Mouse (Mus musculus) neural tube, embryonic 14.5 days (tissue): Measurements from ENCODE around the gene Tex45. TPM values are rescaled to one million over a fixed set of nuclear protein-coding genes. Genes with fewer than 3 reads are reported as not detected.

Source experiments
- ATAC-seq: fragments of 200-750 bp; cut with Nextera tagmentation; 2 replicates; pipeline ENCODE4 v1.8.0; 2017; ENCODE audit warnings: low read depth, mild to moderate bottlenecking, moderate TSS enrichment, moderate library complexity
- H3K27ac ChIP-seq: fragments of 300-500 bp; sonication (generic); 2 replicates; pipeline ENCODE4 v1.5.1; 2014; ENCODE audit warnings: low read depth, mild to moderate bottlenecking, control low read depth, low read length, moderate library complexity, mixed read lengths
- H3K27me3 ChIP-seq: fragments of 300-500 bp; sonication (generic); 2 replicates; pipeline ENCODE4 v1.6.1; 2014; ENCODE audit warnings: low read length; ENCODE audit not compliant: control insufficient read depth, insufficient read depth
- H3K36me3 ChIP-seq: fragments of 300-500 bp; sonication (generic); 2 replicates; pipeline ENCODE4 v1.6.1; 2014; ENCODE audit warnings: low read length, mixed read lengths; ENCODE audit not compliant: control insufficient read depth, insufficient read depth
- H3K4me1 ChIP-seq: fragments of 300-500 bp; sonication (generic); 2 replicates; pipeline ENCODE4 v1.6.1; 2014; ENCODE audit warnings: low read length; ENCODE audit not compliant: control insufficient read depth, insufficient read depth
- H3K4me2 ChIP-seq: fragments of 300-500 bp; sonication (generic); 2 replicates; pipeline ENCODE4 v1.6.1; 2014; ENCODE audit warnings: mild to moderate bottlenecking, low read depth, low read length, control low read depth
- H3K4me3 ChIP-seq: fragments of 300-500 bp; sonication (generic); 2 replicates; pipeline ENCODE4 v1.5.1; 2014; ENCODE audit warnings: low read depth, low read length, control low read depth, mixed read lengths
- H3K9ac ChIP-seq: fragments of 300-500 bp; sonication (generic); replicated peaks from 2 replicates; pipeline ENCODE4 v1.6.1; 2014; ENCODE audit warnings: low read depth, mild to moderate bottlenecking, control low read depth, low read length, mixed read lengths
- H3K9me3 ChIP-seq: fragments of 300-500 bp; sonication (generic); 2 replicates; pipeline ENCODE4 v1.6.1; 2016; ENCODE audit warnings: low read length; ENCODE audit not compliant: control insufficient read depth
- WGBS: fragments of 180-500 bp; shearing (Covaris S2); extraction: QIAGEN DNeasy Blood & Tissue Kit; methylation state at CpG from one replicate; pipeline ENCODE4 v1.1.7; 2014; 5-methylcytosine and 5-hydroxymethylcytosine counted together
- polyA plus RNA-seq: library from polyadenylated mRNA; unstranded; fragments of >200 nt; fragmentation: Nextera tagmentation; extraction: Ambion mirVana; gene quantifications from 2 replicates; pipeline ENCODE4 v1.2.1, GENCODE M21; 2014

Tex45 gene
- polyA plus RNA-seq, 1 experiment from 2014 or later, result 0.66 TPM

DNA sequence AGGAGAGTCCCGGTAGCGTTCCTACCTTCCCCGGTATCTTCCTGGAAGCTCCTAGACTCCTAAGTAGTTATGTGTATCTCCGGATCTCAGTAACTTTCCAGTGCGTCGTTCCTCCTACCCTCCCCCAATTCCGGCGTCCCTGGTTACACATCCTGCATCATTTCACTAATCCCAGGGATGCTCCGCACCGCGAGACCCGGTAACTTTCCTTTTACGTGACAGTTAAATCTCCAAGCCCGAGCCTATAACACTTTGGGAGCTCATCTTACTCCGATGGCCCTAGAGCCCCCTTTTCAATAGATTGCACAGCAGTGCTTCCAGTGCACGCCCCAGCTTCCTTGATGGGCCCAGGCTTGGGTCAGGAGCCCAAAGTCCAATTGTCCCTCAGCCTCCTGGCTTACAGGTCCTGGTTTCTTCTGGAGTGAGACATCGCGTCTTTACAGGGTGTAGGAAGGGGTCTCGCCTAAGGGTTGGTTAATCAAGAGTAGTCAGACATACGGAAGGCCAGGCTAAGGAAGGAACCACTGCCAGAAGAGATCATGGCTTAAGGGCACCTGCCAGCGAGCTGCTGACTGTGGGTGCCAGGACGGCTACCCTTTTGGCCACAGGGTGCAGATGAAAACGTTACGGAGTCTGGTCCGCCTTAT, 45.2 kb downstream of the Tex45 start:
- peak overlapping the region; percentile 52 for H3K9ac ChIP-seq
- H3K27ac ChIP-seq, result peak overlapping the region; percentile 58
- H3K4me3 ChIP-seq, result peak overlapping the region; percentile 50
- H3K4me2 ChIP-seq, result peak overlapping the region; percentile 90
- WGBS, result 0% methylated on average over 25 of the region's 25 CpGs
- H3K27me3 ChIP-seq, result no peaks in the 10 kb centered on the region
- no peaks in the 10 kb centered on the region for H3K4me1 ChIP-seq
- 0 out of 2 replicates have a peak, but pooled peaks cover 5% of the 10 kb centered on the region for H3K36me3 ChIP-seq
- H3K9me3 ChIP-seq, result no peaks in the 10 kb centered on the region
- ATAC-seq, result peak; percentile 36

DNA sequence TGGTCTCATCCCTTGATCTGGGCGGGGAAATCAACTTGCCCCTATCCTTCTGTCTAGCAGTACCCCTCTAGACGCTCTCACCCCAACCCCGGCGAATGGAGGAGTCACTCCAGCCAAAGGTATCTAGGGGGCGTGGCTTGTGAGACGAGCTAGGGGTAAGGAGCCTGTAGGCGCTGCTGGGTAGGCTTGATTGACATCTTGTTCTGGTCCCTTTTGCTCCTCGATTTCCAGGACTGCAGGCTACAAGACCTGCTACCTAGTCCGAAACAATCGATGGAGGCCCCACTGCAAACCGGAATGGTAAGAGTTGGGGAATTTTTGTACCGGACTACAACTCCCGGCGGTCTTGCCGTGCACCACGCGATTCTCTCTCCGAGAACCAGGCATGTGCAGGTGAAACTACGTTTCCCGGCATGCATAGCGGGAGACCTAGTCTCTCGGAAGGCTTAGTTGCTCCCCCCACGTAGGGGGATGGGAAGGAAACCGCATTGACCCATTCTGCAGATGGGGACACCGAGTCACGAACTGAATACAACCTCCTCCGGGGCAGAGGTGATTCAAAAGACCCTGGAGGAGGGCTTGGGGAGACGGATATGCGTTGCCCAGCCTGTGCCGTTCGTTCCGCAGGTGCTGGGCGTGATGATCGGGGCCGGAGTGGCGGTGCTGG, 45.9 kb downstream of the Tex45 start:
- peak overlapping the region; percentile 90 for H3K4me2 ChIP-seq
- H3K9me3 ChIP-seq, result no peaks in the 10 kb centered on the region
- 0 out of 2 replicates have a peak, but pooled peaks cover 6% of the 10 kb centered on the region for H3K36me3 ChIP-seq
- no peaks in the 10 kb centered on the region for H3K27me3 ChIP-seq
- H3K9ac ChIP-seq, result peak overlapping the region; percentile 52
- ATAC-seq, result peak; percentile 90
- peak overlapping the region; percentile 58 for H3K27ac ChIP-seq
- peak overlapping the region; percentile 50 for H3K4me3 ChIP-seq
- whole genome bisulfite sequencing, result 4% methylated on average over 36 of the region's 36 CpGs
- H3K4me1 ChIP-seq, result no peaks in the 10 kb centered on the region

DNA sequence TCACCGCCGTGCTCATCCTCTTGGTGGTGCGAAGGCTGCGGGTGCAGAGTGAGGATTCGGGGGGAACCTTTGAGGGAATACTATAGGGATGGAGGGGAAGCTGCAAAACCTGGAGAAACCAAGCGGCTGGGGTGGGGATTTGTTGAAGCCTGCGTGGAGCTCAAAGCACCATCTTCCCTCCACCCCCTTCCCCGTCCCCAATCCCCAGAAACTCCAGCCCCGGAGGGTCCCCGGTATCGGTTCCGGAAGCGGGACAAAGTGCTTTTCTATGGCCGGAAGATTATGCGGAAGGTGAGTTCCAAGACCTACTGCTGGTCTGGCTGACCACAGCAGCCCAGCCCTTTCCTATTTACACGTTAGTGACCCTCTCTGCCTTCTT, 46.4 kb downstream of the Tex45 start:
- no peak for ATAC-seq
- Histone ChIP-seq H3K9ac (peak overlapping the region; percentile 48), H3K4me1 (no peaks in the 10 kb centered on the region), H3K4me2 (peak overlapping the region; percentile 90), H3K36me3 (0 out of 2 replicates have a peak, but pooled peaks cover 10% of the 10 kb centered on the region), H3K27me3 (no peaks in the 10 kb centered on the region), H3K9me3 (no peaks in the 10 kb centered on the region), H3K4me3 (peak overlapping the region; percentile 50), H3K27ac (no peak overlapping the region)
- WGBS, result 8% methylated on average over 16 of the region's 16 CpGs

DNA sequence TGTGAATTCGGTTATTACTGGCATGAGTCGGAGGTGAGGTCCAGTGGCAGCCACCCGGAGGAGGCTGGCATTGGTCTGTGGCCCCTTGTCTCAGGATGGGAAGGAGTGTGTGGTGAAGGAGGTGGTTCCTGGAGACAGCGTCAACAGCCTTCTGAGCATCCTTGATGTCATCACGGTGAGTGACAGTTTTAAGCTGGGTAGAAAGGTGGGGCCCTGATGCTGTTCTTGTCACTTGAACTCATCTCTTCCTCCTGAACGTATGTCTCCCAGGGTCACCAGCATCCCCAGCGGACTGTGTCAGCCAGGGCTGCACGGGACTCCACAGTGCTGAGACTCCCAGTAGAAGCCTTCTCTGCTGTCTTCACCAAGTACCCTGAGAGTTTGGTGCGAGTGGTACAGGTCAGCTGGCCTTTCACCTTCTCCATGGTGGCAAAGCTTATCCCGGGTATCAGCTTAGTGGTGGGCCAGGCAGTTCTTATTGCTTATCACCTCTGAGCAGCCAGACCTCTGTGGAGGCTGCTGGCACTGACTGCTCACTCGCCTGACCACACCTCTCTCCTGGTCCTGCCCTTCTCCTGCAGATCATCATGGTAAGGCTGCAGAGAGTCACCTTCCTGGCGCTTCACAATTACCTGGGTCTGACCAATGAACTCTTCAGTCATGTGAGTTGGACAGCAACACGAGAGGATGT, 51.5 kb downstream of the Tex45 start:
- H3K9ac ChIP-seq, result no peak overlapping the region
- no peaks in the 10 kb centered on the region for H3K9me3 ChIP-seq
- no peak for ATAC-seq
- no peak overlapping the region for H3K4me3 ChIP-seq
- H3K4me1 ChIP-seq, result no peaks in the 10 kb centered on the region
- H3K27me3 ChIP-seq, result no peaks in the 10 kb centered on the region
- H3K27ac ChIP-seq, result no peak overlapping the region
- H3K36me3 ChIP-seq, result peaks cover 32% of the 10 kb centered on the region
- 92% methylated on average over 13 of the region's 13 CpGs for WGBS
- no peak overlapping the region for H3K4me2 ChIP-seq

DNA sequence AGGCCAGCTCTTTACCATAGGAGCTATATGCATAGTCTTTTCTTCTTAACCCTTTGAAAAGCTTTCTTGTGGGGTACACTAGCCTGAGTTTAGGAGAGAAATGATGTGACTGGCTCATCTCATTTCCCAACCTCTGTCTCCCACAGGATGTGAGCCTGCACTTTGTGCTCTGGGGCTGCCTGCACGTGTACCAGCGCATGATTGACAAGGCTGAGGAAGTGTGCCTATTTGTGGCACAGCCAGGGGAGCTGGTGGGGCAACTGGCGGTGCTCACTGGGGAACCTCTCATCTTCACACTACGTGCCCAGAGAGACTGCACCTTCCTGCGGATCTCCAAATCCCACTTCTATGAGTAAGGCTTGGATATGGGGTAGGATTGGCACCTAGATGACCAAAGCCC, 60.2 kb downstream of the Tex45 start:
- no peak overlapping the region for H3K4me2 ChIP-seq
- peaks cover 20% of the 10 kb centered on the region for H3K36me3 ChIP-seq
- WGBS, result 95% methylated on average over 5 of the region's 5 CpGs
- no peaks in the 10 kb centered on the region for H3K4me1 ChIP-seq
- no peak overlapping the region for H3K4me3 ChIP-seq
- no peaks in the 10 kb centered on the region for H3K27me3 ChIP-seq
- no peaks in the 10 kb centered on the region for H3K9me3 ChIP-seq
- H3K27ac ChIP-seq, result no peak overlapping the region
- H3K9ac ChIP-seq, result no peak overlapping the region
- no peak for ATAC-seq

DNA sequence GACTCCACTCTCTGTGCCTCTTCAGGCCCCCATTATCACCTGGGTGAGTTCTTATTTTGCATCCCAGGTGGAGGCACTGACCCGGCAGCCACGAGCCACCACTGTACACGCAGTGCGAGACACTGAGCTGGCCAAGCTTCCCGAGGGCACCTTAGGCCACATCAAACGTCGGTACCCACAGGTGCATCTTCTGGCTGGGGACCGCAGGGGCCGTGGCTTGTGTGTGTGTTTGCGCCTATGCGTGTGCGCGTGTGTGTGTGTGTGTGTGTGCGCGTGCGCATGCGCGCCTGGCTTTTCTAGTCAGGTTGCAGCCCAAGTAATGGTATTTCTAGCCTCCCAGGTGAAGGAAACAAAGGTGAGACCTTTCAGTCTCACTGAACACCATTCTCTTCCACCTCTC, 61.3 kb downstream of the Tex45 start:
- WGBS, result 93% methylated on average over 18 of the region's 18 CpGs
- peaks cover 24% of the 10 kb centered on the region for H3K36me3 ChIP-seq

DNA sequence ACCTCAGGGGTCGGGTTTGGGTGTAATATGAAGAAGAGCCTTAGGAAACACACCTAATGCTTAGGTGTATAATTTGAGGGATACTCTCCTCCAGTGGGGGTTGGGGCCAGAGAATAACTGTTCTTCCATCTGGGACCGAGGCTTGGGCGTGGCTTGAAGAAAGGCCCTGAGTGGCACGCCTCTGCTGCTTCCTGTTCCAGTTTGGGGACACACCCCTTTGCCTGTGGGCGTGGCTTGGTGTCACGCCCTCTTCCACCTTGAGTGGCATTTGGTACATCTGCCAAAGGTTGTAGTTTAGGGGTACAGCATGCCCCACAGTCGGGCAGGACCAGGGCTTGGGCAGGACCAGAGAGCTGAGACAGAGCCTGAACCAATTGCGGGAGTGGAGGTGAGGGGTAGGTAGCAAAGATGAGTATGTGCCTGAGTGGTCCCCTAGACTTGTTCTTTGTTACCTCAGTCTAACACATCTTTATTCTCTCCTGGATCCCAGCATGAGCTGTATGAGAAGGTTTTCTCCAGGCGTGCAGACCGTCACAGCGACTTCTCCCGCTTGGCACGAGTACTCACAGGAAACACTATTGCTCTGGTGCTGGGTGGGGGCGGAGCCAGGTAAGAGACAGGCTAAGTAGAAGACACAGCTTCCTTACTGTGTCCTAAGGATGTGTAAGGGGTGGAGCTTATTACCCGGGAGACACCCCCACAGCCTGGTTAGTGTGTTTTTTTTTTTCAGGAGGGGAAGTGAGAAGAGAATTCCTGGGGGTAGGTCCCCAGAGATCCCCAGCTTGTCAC, 65.6 kb downstream of the Tex45 start:
- Histone ChIP-seq H3K9me3 (no peaks in the 10 kb centered on the region), H3K36me3 (peaks cover 39% of the 10 kb centered on the region), H3K4me1 (no peaks in the 10 kb centered on the region), H3K4me3 (no peak overlapping the region), H3K9ac (no peak overlapping the region), H3K4me2 (no peak overlapping the region), H3K27ac (no peak overlapping the region), H3K27me3 (no peaks in the 10 kb centered on the region)
- no peak for ATAC-seq
- 65% methylated on average over 15 of the region's 15 CpGs for WGBS

More for the DNA sequence above, 61.3 kb downstream of the Tex45 start:
- H3K27me3 ChIP-seq, result no peaks in the 10 kb centered on the region
- no peak overlapping the region for H3K4me3 ChIP-seq
- H3K4me1 ChIP-seq, result no peaks in the 10 kb centered on the region
- no peaks in the 10 kb centered on the region for H3K9me3 ChIP-seq
- no peak overlapping the region for H3K27ac ChIP-seq
- H3K4me2 ChIP-seq, result no peak overlapping the region
- H3K9ac ChIP-seq, result no peak overlapping the region
- no peak for ATAC-seq
